Mouse (Mus musculus): Measurements from ENCODE around the gene Hspa1b.

- TF ChIP-seq CTCF (IDR thresholded peaks at IDR 0.05; ENCODE audit: extremely low read depth, insufficient read depth, insufficient read length, insufficient replicate concordance), result no peak
- TF ChIP-seq POLR2A (IDR thresholded peaks at IDR 0.05; ENCODE audit: low read depth, low read length), result no peak
Measured at GRCm38 (mm10) chr17:34944362-34944761, 14.7 kb downstream of the Hspa1b start.
